Mouse (Mus musculus) intestine, embryonic 15.5 days (tissue): ENCODE measurements around the gene Dcst1. TPM values are rescaled to one million over a fixed set of nuclear protein-coding genes. Genes with fewer than 3 reads are reported as not detected.
A peak's percentile ranks its signal among the peaks of the same experiment; 100 is the strongest.

Experiments
- ATAC-seq: fragments of 200-750 bp; cut with Nextera tagmentation; 2 replicates; pipeline ENCODE4 v1.8.0; 2017; ENCODE audit warnings: moderate TSS enrichment, moderate library complexity
- H3K27ac ChIP-seq: fragments of 300-500 bp; sonication (generic); 2 replicates; pipeline ENCODE4 v1.5.1; 2015; ENCODE audit warnings: mild to moderate bottlenecking, inconsistent platforms
- H3K27me3 ChIP-seq: fragments of 300-500 bp; sonication (generic); replicated peaks from 2 replicates; pipeline ENCODE4 v1.6.1; 2015; ENCODE audit warnings: inconsistent platforms
- H3K36me3 ChIP-seq: fragments of 300-500 bp; sonication (generic); 2 replicates; pipeline ENCODE4 v1.6.1; 2015; ENCODE audit warnings: inconsistent platforms
- H3K4me1 ChIP-seq: fragments of 300-500 bp; sonication (generic); replicated peaks from 2 replicates; pipeline ENCODE4 v1.6.1; 2015; ENCODE audit warnings: inconsistent platforms
- H3K4me2 ChIP-seq: fragments of 300-500 bp; sonication (generic); replicated peaks from 2 replicates; pipeline ENCODE4 v1.6.1; 2015; ENCODE audit warnings: mild to moderate bottlenecking, inconsistent platforms
- H3K4me3 ChIP-seq: fragments of 300-500 bp; sonication (generic); replicated peaks from 2 replicates; pipeline ENCODE4 v1.5.1; 2015; ENCODE audit warnings: inconsistent platforms
- H3K9ac ChIP-seq: fragments of 300-500 bp; sonication (generic); 2 replicates; pipeline ENCODE4 v1.6.1; 2015; ENCODE audit warnings: inconsistent platforms
- H3K9me3 ChIP-seq: fragments of 300-500 bp; sonication (generic); 2 replicates; pipeline ENCODE4 v1.6.1; 2016; ENCODE audit warnings: inconsistent platforms
- WGBS: fragments of 180-500 bp; shearing (Covaris S2); methylation state at CpG from one replicate; pipeline ENCODE4 v1.1.7; 2015; 5-methylcytosine and 5-hydroxymethylcytosine counted together
- polyA plus RNA-seq: library from polyadenylated mRNA; unstranded; fragments of >200 nt; fragmentation: Nextera tagmentation; extraction: Ambion mirVana; gene quantifications from 2 replicates; pipeline ENCODE4 v1.2.1, GENCODE M21; 2015

Gene Dcst1
- polyA plus RNA-seq, 1 experiment from 2014 or later = 1.6 TPM

DNA sequence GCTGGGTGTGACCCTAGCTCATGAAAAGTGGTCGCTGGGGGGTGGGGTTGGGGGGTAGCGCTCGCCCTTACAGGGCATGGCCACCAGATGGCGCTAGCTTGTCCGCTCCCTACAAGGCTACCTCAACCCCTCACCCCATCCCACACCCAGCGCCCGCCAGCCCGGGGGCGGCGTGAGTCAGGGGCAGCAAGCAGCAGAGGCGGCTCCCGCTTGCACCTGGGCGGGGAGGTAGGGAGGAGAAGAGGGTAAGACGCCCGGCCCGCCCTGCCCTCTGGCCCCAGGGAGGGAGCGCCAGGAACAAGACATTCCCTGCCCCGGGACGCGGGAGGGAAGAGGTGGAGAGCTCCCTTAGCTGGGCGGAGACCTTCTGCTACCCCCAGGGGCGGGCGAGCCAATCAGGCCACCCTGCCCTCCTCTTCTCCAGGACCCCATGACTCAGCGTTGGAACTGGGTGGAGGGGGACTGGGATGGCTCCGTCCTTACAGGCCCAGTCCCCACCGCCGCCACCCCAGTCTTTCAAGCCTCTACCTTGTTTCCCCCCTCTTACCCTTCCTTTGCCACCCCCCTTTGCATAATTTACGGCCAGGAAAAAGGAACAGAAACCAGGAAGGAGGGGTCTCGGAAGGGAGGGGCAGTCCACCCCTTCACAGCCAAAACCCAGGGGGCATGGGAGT lies 13.5 kb upstream of the Dcst1 start:
- Histone ChIP-seq H3K4me3 (peak overlapping the region; percentile 44), H3K4me2 (peak overlapping the region; percentile 72), H3K27ac (peak overlapping the region; percentile 18; the same call in 1 of the 2 replicates), H3K27me3 (no peaks in the 10 kb centered on the region), H3K4me1 (peaks cover 26% of the 10 kb centered on the region), H3K9ac (peak overlapping the region; percentile 49), H3K36me3 (peaks cover 9% of the 10 kb centered on the region; the same call in 1 of the 2 replicates), H3K9me3 (no peaks in the 10 kb centered on the region)
- WGBS = under 1% methylated on average over 29 of the region's 29 CpGs
- peak; percentile 92 for ATAC-seq

DNA sequence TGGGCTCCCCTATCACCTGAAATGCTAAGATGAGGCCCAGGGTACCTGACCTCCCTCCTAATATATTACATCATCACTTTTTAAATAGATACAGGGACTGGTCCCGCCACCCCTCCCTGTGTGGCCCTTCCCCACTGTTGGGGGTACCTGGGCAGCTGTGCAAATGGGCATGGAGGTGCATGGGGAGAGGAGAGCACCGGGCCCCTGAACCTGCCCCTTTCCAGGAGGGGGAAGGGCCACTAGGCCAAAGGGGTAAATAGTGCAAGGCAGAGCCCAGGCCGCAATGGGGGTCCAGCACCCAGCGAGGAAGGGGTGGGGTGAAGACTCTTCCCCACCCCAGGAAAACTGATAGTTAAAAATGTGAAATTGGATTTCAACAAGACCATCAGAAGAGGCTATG lies 12.8 kb upstream of the Dcst1 start:
- Histone ChIP-seq H3K4me3 (peak overlapping the region; percentile 44; the same call in 1 of the 2 replicates), H3K9me3 (no peaks in the 10 kb centered on the region), H3K27ac (0 out of 2 replicates have a peak overlapping the region, but pooled peaks have one; percentile 18), H3K4me2 (peak overlapping the region; percentile 72), H3K9ac (peak overlapping the region; percentile 49; the same call in 1 of the 2 replicates), H3K36me3 (0 out of 2 replicates have a peak, but pooled peaks cover 9% of the 10 kb centered on the region), H3K27me3 (no peaks in the 10 kb centered on the region), H3K4me1 (peaks cover 26% of the 10 kb centered on the region)
- WGBS = 68% methylated on average over 4 of the region's 4 CpGs
- ATAC-seq = no peak; the same call in 1 of the 2 replicates

DNA sequence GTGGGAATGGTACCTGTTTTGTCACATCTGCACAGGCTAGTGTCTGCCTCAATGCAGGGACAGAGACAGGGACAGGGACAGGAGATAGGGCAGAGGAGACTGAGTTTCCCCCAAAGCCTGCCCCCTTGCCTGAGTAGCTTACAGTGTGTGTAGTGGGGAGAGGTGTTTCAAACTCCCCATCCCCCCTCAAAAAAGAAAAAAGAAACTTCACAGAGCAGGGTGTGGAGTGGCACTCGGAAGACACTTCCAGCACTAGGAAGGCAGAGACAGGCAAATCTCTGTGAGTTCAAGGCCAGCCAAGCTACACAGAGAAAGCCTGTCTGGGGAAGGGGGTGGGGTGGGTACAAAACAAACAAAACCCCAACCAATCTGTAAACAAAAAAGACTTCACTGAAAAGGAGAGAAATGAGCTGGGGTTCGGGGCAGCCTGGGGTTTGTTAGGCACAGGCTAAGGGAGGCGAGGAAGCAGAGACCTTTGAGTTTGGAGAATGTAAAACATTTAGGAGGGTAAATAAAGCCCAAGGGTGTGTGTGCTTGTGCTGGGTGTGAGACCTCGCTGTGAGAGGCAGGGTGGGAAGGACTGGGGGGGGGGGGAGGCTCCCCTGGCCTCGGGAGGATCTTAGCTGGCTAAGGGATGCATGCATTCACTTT lies 8.7 kb upstream of the Dcst1 start:
- no peak overlapping the region for H3K9ac ChIP-seq
- H3K4me1 ChIP-seq = peaks cover 11% of the 10 kb centered on the region
- ATAC-seq = no peak
- no peaks in the 10 kb centered on the region for H3K36me3 ChIP-seq
- no peak overlapping the region for H3K4me3 ChIP-seq
- H3K27ac ChIP-seq = 0 out of 2 replicates have a peak overlapping the region, but pooled peaks have one; percentile 32
- no peaks in the 10 kb centered on the region for H3K9me3 ChIP-seq
- 38% methylated on average over 5 of the region's 5 CpGs for WGBS
- H3K4me2 ChIP-seq = no peak overlapping the region
- H3K27me3 ChIP-seq = no peaks in the 10 kb centered on the region

DNA sequence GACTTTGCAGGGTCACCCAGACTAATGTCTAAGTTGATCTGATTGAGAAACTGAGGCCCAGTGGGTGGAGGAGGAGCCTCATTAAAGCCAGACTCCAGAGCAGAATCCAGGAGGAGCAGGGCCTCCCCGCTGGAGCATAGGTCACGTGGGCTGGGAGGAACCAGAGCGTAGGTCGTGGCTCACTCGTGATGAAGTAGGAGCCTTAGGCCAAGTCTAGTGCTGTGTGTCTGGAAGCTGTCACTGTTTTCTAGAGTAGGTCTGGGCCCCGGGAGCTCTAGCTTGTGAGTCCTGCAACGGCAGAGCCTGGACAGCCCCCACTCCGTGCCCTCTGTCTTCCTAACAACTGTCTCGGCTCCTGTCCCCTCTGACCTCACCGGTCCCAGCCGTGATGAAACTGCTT lies 2.3 kb upstream of the Dcst1 start:
- 0 out of 2 replicates have a peak overlapping the region, but pooled peaks have one; percentile 5 for H3K9ac ChIP-seq
- ATAC-seq = peak; percentile 64
- H3K27ac ChIP-seq = no peak overlapping the region
- H3K4me1 ChIP-seq = peaks cover 9% of the 10 kb centered on the region
- no peak overlapping the region for H3K4me2 ChIP-seq
- WGBS = 35% methylated on average over 11 of the region's 11 CpGs
- no peaks in the 10 kb centered on the region for H3K36me3 ChIP-seq
- H3K4me3 ChIP-seq = no peak overlapping the region
- no peaks in the 10 kb centered on the region for H3K9me3 ChIP-seq
- no peaks in the 10 kb centered on the region for H3K27me3 ChIP-seq

DNA sequence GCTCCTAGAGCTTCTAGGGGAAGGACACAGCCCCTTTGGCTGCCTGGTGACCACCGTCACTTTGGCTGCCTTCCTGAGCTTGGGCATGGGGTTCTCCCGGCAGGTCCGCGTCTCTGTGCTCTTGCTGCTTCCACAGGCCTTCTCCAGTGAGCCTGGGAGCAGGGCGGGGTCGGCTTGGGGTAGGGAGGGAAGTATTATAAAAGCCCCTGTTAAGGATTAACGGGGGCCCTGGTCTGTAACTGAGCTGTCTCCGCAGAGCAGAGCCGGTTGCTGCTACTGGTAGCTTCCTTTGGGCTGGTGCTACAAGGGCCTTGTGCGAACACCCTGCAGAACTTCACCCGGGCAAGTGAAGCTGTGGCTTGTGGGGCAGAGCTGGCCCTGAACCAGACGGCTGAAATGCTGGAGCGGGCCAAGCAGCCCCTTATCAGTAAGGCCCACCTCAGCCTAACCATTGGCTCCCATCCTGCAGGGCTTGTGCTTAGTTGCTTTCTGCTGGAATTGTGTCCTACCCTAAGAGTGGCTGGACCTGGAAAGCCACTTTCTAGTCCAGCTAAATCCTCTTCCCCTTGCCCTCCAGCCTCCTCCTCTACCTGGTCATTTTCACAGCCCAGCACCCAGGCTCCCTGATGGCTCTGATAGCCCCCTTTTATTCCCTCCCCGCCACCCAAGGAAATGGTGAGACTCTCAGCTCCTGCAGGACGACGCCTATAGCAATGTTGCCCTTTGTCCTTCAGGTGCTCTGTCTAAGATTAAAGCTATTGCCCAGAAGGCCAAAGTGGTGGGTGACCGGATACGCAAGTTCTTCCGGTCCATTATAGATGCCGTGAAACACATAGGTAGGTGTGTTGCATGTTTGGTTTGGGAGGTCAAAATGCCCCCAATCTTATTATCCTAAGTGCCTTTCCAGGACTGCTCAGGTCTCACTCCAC lies 697 bp upstream of the Dcst1 start:
- Histone ChIP-seq H3K9ac (no peak overlapping the region), H3K27ac (peak overlapping the region; percentile 62), H3K4me2 (peak overlapping the region; percentile 35), H3K4me1 (peaks cover 9% of the 10 kb centered on the region), H3K4me3 (no peak overlapping the region), H3K9me3 (no peaks in the 10 kb centered on the region), H3K27me3 (no peaks in the 10 kb centered on the region), H3K36me3 (no peaks in the 10 kb centered on the region)
- peak; percentile 60 for ATAC-seq
- WGBS = 54% methylated on average over 20 of the region's 20 CpGs

DNA sequence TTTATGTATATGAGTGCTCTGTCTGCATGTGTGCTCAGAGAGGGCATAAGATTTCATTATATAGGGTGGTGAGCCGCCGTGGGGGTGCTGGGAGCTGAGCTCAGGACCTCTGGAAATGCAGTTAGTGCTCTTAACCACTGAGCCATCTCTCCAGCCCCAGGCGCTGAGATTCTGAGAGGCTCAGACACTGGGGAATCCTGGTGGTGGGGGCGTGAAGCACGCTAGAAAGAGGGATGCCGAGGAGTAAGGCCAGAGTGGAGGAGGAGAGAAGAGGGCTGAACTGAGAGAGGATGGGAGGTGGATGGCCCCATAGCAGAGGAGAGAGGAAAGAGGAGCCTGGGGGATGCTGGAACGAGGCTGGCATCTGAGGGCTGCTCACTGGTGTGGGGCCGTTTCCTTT lies 422 bp downstream of the Dcst1 start:
- 67% methylated on average over 8 of the region's 8 CpGs for WGBS
- Histone ChIP-seq H3K4me1 (peaks cover 12% of the 10 kb centered on the region), H3K4me3 (no peak overlapping the region), H3K9me3 (no peaks in the 10 kb centered on the region), H3K4me2 (no peak overlapping the region), H3K36me3 (no peaks in the 10 kb centered on the region), H3K9ac (no peak overlapping the region), H3K27ac (no peak overlapping the region), H3K27me3 (no peaks in the 10 kb centered on the region)
- no peak for ATAC-seq

DNA sequence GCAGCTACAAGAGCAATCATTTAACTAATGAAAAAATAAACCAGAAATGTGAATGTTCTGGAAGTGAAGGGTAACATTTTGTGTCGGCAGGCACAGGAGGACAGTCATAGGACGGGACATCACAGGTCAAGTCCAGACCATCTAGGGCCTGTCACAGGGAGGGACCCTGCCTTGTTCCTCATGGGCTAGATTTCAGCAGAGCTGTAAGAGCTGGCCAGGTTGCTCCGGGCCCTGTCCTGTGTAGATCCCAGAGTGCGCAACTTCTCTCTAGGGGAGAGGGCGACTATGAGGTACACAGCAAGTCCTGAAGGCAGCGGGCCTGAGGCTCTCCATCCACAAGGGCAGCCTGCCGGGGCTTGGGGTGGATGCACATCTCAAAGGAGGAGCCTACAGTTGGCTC lies 3.4 kb downstream of the Dcst1 start, which contains the start of gene Dcst2:
Gene Dcst2, plus strand, starts transcription at position 301 of the 400 bp plus-strand sequence.
- no peak for ATAC-seq
- Histone ChIP-seq H3K9me3 (no peaks in the 10 kb centered on the region), H3K27me3 (no peaks in the 10 kb centered on the region), H3K4me2 (no peak within 1 kb of the TSS), H3K9ac (no peak within 1 kb of the TSS), H3K36me3 (no peaks in the 10 kb centered on the region), H3K4me3 (no peak within 1 kb of the TSS), H3K27ac (no peak within 1 kb of the TSS), H3K4me1 (peaks cover 10% of the 10 kb centered on the region; the same call in 1 of the 2 replicates)
- 92% methylated on average over 7 of the region's 7 CpGs for WGBS

DNA sequence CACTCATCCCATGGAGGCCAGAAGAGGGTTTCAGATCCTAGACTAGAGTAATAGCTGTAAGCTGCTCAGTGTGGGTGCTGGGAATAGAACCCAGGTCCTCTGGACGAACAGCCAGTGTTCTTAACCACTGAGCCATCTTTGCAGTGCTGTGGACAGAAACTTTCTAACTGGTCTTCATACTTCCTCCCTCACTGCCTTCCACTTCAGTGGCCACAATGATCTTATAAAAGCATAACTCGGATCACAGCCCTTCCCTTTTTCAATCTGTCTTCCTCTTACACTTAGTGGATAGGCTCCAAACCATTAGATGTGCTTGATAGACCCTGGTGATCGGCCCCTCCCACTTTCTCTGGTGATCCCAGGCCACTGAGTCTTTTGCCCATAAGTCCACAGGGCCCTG lies 4.8 kb downstream of the Dcst1 start:
- Histone ChIP-seq H3K9me3 (no peaks in the 10 kb centered on the region), H3K4me2 (no peak overlapping the region), H3K36me3 (no peaks in the 10 kb centered on the region), H3K4me1 (peaks cover 11% of the 10 kb centered on the region; the same call in 1 of the 2 replicates), H3K27me3 (no peaks in the 10 kb centered on the region), H3K27ac (no peak overlapping the region), H3K4me3 (no peak overlapping the region), H3K9ac (no peak overlapping the region)
- WGBS = 60% methylated on average over 3 of the region's 3 CpGs
- ATAC-seq = no peak

DNA sequence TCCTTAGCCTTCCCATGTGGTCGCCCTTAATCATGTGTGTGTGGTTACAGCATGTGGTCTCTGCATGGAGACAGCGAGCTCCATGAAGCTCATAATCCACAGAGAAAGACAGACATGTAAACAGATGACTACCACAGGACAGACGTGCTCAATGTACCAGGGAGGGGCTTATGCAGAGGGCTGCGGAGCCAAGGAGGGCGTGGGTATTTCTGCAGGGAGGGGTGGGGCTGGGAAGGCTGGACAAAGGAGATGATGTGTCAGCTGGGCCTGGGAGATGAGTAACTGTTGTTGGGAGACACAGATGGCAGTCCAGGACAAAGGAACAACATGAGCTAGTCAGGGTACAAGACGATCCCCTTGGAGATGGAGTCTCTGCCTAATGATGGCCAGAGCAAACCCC lies 5.4 kb downstream of the Dcst1 start:
- Histone ChIP-seq H3K9me3 (no peaks in the 10 kb centered on the region), H3K4me1 (peaks cover 14% of the 10 kb centered on the region; the same call in 1 of the 2 replicates), H3K27me3 (no peaks in the 10 kb centered on the region), H3K9ac (no peak overlapping the region), H3K27ac (no peak overlapping the region), H3K4me2 (no peak overlapping the region), H3K36me3 (no peaks in the 10 kb centered on the region), H3K4me3 (no peak overlapping the region)
- ATAC-seq = 0 out of 2 replicates have a peak, but pooled peaks have one; percentile 21
- WGBS = 52% methylated on average over 6 of the region's 6 CpGs

DNA sequence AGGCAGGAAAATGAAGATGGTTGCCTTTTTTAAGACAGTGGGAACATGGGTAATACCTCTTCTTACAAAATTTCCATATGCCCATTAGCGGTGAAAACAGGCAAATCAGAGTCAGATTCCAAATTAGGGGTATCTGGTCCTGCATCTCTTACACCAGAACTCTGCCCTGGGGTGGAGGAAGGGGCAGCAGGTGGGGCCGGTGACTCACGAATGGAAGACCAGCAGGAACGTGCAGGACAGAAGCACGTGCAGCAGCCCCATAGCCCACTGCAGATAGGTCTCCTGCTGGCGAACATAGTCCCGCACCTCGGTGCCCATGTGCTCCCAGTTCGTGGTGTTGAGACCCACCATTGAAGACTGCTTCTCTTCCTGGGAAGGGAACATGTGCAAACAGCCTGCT lies 9.0 kb downstream of the Dcst1 start:
- Histone ChIP-seq H3K4me2 (no peak overlapping the region), H3K9me3 (no peaks in the 10 kb centered on the region), H3K36me3 (no peaks in the 10 kb centered on the region), H3K4me3 (no peak overlapping the region), H3K4me1 (peaks cover 14% of the 10 kb centered on the region; the same call in 1 of the 2 replicates), H3K27me3 (no peaks in the 10 kb centered on the region), H3K27ac (no peak overlapping the region), H3K9ac (no peak overlapping the region)
- no peak for ATAC-seq
- WGBS = 66% methylated on average over 9 of the region's 9 CpGs

DNA sequence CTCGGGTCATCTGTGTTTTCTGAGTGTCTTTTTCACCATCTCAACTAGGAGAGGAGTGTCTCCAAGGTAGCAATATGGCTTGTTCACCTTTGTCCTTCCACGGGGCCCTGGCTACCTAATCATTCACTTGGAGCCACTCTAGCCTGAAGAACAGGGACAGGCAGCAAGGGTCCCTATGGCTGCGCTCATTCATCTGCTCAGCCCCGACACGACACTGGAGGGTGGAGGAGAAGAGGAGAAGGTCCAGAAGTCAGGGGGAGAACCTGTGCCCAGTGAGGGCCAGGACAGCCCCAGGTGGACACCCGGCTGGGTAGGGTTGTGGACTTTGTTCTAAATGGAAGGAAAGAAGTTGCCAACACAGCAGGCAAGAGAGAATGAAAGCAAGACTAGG lies 9.5 kb downstream of the Dcst1 start:
- Histone ChIP-seq H3K9ac (no peak overlapping the region), H3K4me1 (peaks cover 14% of the 10 kb centered on the region), H3K27me3 (no peaks in the 10 kb centered on the region), H3K27ac (0 out of 2 replicates have a peak overlapping the region, but pooled peaks have one; percentile 20), H3K4me3 (no peak overlapping the region), H3K36me3 (no peaks in the 10 kb centered on the region), H3K4me2 (peak overlapping the region; percentile 28; the same call in 1 of the 2 replicates), H3K9me3 (no peaks in the 10 kb centered on the region)
- WGBS = 63% methylated on average over 6 of the region's 6 CpGs
- peak; percentile 26 for ATAC-seq
